Mouse (Mus musculus) lung, postnatal 0 days (tissue): ENCODE data around the gene Pus7.

Source experiments
- CTCF ChIP-seq: IDR thresholded peaks from 2 replicates; pipeline ENCODE4 v1.5.1; 2016; ENCODE audit warnings: antibody characterized with exemption, mild to moderate bottlenecking
- EP300 ChIP-seq: IDR thresholded peaks from 2 replicates; pipeline ENCODE4 v1.6.1; 2016; ENCODE audit warnings: antibody characterized with exemption, mild to moderate bottlenecking, control low read depth

- TF ChIP-seq CTCF, result no peak
- TF ChIP-seq EP300, result no peak
Measured at GRCm38 (mm10) chr5:23782931-23783877, at the start of gene Pus7.
